Mouse (Mus musculus) testis, adult 2 months (tissue): Measurements from ENCODE around the gene 1700020N01Rik. TPM values are rescaled to one million over a fixed set of nuclear protein-coding genes. Genes with fewer than 3 reads are reported as not detected.

Experiments used
- H3K27ac ChIP-seq: fragments of 200-500 bp; 2 replicates; pipeline ENCODE4 v1.5.1; 2012; ENCODE audit warnings: low read depth, low read length; ENCODE audit not compliant: control insufficient read depth, insufficient read depth
- H3K27me3 ChIP-seq: fragments of 200-500 bp; 2 replicates; pipeline ENCODE4 v1.6.1; 2012; ENCODE audit warnings: mild to moderate bottlenecking, low read length, moderate library complexity; ENCODE audit not compliant: control insufficient read depth, insufficient read depth
- H3K36me3 ChIP-seq: fragments of 200-500 bp; 2 replicates; pipeline ENCODE4 v1.6.1; 2012; ENCODE audit warnings: mild to moderate bottlenecking, low read length; ENCODE audit not compliant: control insufficient read depth, insufficient read depth
- H3K4me1 ChIP-seq: fragments of 200-500 bp; 2 replicates; pipeline ENCODE4 v1.6.1; 2012; ENCODE audit warnings: low read length; ENCODE audit not compliant: control insufficient read depth, insufficient read depth
- H3K4me3 ChIP-seq: fragments of 200-500 bp; 2 replicates; pipeline ENCODE4 v1.5.1; 2012; ENCODE audit warnings: low read depth, mild to moderate bottlenecking, low read length, moderate library complexity, mixed read lengths; ENCODE audit not compliant: control insufficient read depth
- CTCF ChIP-seq: fragments of 200-500 bp; IDR thresholded peaks from 2 replicates; pipeline ENCODE4 v1.5.1; 2012; ENCODE audit warnings: low read depth, mild to moderate bottlenecking, inconsistent platforms, low read length, moderate library complexity; ENCODE audit not compliant: control insufficient read depth, insufficient read depth, insufficient replicate concordance
- POLR2A ChIP-seq: fragments of 200-500 bp; IDR thresholded peaks from 2 replicates; pipeline ENCODE4 v1.6.1; 2012; ENCODE audit warnings: low read depth, mild to moderate bottlenecking, inconsistent platforms, low read length, moderate library complexity; ENCODE audit not compliant: control insufficient read depth
- polyA plus RNA-seq: library from polyadenylated mRNA; depleted of rRNA; stranded (reverse); fragments of >200 nt; gene quantifications from 2 replicates; pipeline ENCODE4 v1.2.3, GENCODE M21; 2012; rRNA removed

1700020N01Rik gene
- 117 and 125 TPM in 2 replicates for polyA plus RNA-seq

GRCm38 (mm10) chr10:21592896-21593380, at the start of gene 1700020N01Rik:
Gene 1700020N01Rik (plus strand): TSS chr10:21593145.
- Histone ChIP-seq H3K27me3 (no peaks in the 10 kb centered on the region), H3K4me3 (peak within 1 kb of the TSS; percentile 92), H3K27ac (peak within 1 kb of the TSS; percentile 91), H3K36me3 (peaks cover 6% of the 10 kb centered on the region; the same call in 1 of the 2 replicates), H3K4me1 (no peaks in the 10 kb centered on the region)
- TF ChIP-seq POLR2A (peak; percentile 99), CTCF (no peak)

- TF ChIP-seq POLR2A, result no peak
- Histone ChIP-seq H3K27ac (no peak overlapping the region), H3K27me3 (no peaks in the 10 kb centered on the region), H3K4me3 (no peak overlapping the region), H3K4me1 (peaks cover 3% of the 10 kb centered on the region; the same call in 1 of the 2 replicates), H3K36me3 (no peaks in the 10 kb centered on the region)
Measured at GRCm38 (mm10) chr10:21543576-21544278, 49.2 kb upstream of the 1700020N01Rik start.

DNA sequence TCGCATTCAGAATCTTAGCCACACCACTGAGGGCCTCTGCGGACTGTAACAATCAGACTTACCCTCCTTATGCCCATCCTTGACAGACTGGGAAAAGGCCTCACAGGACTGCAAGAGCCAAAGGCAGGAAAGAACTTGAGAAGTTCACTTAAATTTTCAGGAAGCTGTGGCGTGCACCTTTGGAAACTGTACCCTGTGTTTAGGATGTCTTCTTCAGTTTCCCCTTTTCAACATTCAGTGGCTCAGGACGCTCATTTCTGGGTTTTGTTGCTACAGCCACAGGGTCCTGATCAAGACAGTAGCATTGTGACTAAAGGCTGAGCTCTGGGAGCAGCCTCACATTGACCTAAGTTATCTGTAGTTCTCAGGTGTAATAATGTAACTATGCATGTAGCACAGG, 48.2 kb upstream of the 1700020N01Rik start:
- Histone ChIP-seq H3K27me3 (no peaks in the 10 kb centered on the region), H3K4me1 (peaks cover 3% of the 10 kb centered on the region; the same call in 1 of the 2 replicates), H3K4me3 (no peak overlapping the region), H3K27ac (no peak overlapping the region), H3K36me3 (no peaks in the 10 kb centered on the region)
- TF ChIP-seq CTCF (no peak), POLR2A (no peak)

GRCm38 (mm10) chr10:21545446-21545845, 47.5 kb upstream of the 1700020N01Rik start:
- H3K4me3 ChIP-seq, result no peak overlapping the region
- TF ChIP-seq POLR2A (no peak), CTCF (no peak)
- H3K27ac ChIP-seq, result no peak overlapping the region
- no peaks in the 10 kb centered on the region for H3K27me3 ChIP-seq
- peaks cover 3% of the 10 kb centered on the region; the same call in 1 of the 2 replicates for H3K4me1 ChIP-seq
- no peaks in the 10 kb centered on the region for H3K36me3 ChIP-seq

- Histone ChIP-seq H3K36me3 (no peaks in the 10 kb centered on the region), H3K4me1 (peaks cover 3% of the 10 kb centered on the region; the same call in 1 of the 2 replicates), H3K27ac (no peak overlapping the region), H3K27me3 (no peaks in the 10 kb centered on the region), H3K4me3 (no peak overlapping the region)
- TF ChIP-seq CTCF (no peak), POLR2A (no peak)
Measured at GRCm38 (mm10) chr10:21548871-21549505, 44.0 kb upstream of the 1700020N01Rik start.

DNA sequence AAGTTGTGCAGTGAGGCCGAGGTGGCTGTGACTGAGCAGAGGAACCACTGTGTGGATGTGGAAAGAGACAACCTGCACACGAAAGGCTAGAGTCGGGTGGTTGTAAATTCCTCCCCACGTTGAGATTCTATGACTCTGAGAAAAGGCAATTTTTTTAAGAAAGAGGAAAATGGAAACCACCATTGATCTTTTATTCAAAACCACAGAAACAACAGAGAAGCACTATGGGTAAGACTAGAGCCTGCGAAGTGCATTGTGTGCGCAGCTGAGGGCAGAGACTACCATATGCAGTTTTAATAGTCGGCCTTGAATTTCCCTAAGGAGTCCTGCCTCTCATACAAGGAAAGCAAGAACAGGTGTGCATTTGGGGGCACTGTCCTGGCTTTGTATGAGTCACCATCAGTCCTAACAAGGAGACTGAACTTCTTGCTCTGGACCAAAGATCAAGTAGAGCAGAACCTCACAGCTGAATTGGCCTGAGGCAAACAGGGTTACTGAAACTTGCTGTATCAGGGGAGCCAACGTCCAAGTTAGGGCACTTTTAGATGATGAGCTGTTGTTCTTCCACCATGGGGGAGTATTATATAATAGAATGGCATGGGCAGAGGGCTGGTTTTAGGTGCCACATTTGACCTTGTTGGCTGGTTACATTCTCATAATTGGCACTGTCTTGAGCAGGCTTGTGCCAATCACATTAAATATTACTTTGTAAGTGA, 39.8 kb upstream of the 1700020N01Rik start:
- Histone ChIP-seq H3K4me1 (no peaks in the 10 kb centered on the region; the same call in 1 of the 2 replicates), H3K36me3 (no peaks in the 10 kb centered on the region), H3K27me3 (no peaks in the 10 kb centered on the region), H3K27ac (no peak overlapping the region), H3K4me3 (no peak overlapping the region)
- TF ChIP-seq POLR2A, result no peak
- TF ChIP-seq CTCF, result no peak

DNA sequence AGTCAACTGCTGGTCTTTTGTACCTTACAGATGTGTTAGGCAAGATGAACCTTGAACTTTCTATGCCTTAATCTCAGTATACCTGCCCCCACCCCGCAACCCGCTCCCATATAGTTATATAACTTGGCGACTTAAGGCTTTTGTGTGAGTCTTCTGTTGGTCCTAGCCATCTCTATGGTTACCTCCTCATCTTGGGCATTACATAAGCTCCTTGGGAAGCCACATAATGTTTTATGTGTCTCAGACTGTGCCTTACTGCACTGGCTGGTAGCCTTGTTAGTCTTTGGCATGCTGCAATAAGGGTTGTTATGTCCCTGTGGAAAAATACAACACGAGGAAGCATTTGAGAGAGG, 39.3 kb upstream of the 1700020N01Rik start:
- TF ChIP-seq POLR2A, result no peak
- TF ChIP-seq CTCF, result no peak
- Histone ChIP-seq H3K36me3 (no peaks in the 10 kb centered on the region), H3K27ac (no peak overlapping the region), H3K27me3 (no peaks in the 10 kb centered on the region), H3K4me3 (no peak overlapping the region), H3K4me1 (no peaks in the 10 kb centered on the region; the same call in 1 of the 2 replicates)
